Mouse (Mus musculus) adrenal gland, postnatal 10 days (tissue): ENCODE data around the gene Olfr572. TPM values are rescaled to one million over a fixed set of nuclear protein-coding genes. Genes with fewer than 3 reads are reported as not detected.
A peak's percentile ranks its signal among the peaks of the same experiment; 100 is the strongest.

Source experiments
- DNase-seq: peaks from one replicate; pipeline ENCODE4 v3.0.0; 2021; ENCODE audit warnings: mixed read lengths
- long read RNA-seq, 2 experiments: library from polyadenylated mRNA; stranded (forward); transcript quantifications; one replicate each; pipeline ENCODE4 v2.0.0; 2021
- total RNA-seq, 2 experiments: library from RNA; stranded (reverse); gene quantifications; 2 replicates each; pipeline ENCODE4 v1.2.3; 2021

The Olfr572 gene
- not detected for total RNA-seq
- long read RNA-seq, experiment 1: 0 reads
- long read RNA-seq, experiment 2: 0 reads

DNA sequence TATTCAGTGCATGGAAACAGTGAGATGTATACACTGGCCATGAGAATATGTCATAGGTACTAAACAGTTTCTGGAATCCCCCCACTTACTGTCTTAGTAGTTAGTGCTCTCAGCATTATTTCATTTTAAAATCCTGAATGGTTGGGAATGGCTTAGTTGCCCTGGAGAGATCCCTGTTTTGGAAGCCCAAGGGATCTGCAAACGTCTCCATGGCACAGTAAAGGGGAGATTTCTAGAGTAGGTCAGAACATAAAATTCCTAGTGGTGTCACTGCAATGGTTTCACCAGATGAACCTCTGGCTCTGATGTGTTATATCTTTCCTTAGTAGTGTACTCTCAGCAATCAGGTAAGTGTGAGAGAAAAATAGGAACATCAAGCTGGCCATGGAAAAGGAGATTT lies at the start of gene Olfr572:
Gene Olfr572 (plus strand): TSS at position 301 of the 400 bp plus-strand sequence.
- no peak for DNase-seq

- DNase-seq: no peak
Observed at GRCm38 (mm10) chr7:102876822-102877221, 47.4 kb upstream of the Olfr572 start, which contains the start of gene Olfr568. Olfr568 (plus strand) TSS chr7:102877122.

- no peak for DNase-seq
Observed at GRCm38 (mm10) chr7:102890782-102891181, 33.4 kb upstream of the Olfr572 start, which contains the start of gene Olfr569. Olfr569 (minus strand) TSS chr7:102890882.

DNA sequence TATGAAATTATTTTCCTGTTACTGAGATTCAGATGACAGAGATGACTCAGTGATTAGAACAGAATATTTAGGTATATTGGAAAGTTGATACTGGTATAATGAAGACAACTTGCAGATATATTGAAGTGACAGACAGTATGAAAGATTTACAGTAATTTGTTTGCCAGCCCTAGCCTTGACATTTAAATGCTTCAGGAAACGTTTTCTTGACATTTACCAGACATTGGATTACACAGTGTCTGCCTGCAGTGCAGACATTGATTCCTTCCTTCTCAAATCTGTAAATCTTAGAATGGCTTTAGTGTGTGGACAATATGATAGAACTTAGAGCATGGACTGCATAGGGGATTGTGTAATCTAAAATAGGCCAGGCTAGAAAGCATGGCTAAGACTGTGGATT lies 8.9 kb upstream of the Olfr572 start:
- no peak for DNase-seq

- no peak for DNase-seq
Observed at GRCm38 (mm10) chr7:102916405-102916804, 7.8 kb upstream of the Olfr572 start.

- DNase-seq: no peak
Observed at GRCm38 (mm10) chr7:102917032-102917875, 7.0 kb upstream of the Olfr572 start, which contains the start of gene Olfr571. Olfr571 (minus strand) TSS chr7:102917536.

GRCm38 (mm10) chr7:102919632-102920031 lies 4.6 kb upstream of the Olfr572 start:
- DNase-seq: peak; percentile 31

- no peak for DNase-seq
Observed at GRCm38 (mm10) chr7:102927105-102927504, 2.9 kb downstream of the Olfr572 start.

DNA sequence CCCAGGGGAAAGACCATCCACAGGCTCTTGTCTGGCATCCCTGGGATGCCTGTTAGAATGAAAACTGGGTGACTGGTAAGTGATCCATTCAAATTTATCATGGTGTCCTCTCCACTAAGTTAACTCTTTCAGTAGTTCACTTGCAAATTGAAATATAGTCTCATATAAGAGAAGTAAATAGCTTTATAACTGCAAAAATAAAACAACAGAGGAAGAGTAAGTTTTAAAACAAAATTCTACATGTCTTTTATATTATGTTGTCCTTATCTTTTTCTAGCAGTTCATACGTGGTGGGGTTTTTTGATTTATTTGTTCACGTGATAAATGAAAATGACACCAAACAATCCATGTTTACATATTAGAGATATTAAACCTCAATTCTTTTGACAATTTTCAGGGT lies 18.3 kb downstream of the Olfr572 start, which contains the start of gene Olfr573-ps1:
Gene Olfr573-ps1 (minus strand): TSS at position 101 of the 400 bp plus-strand sequence.
- no peak for DNase-seq

- DNase-seq: no peak
Observed at GRCm38 (mm10) chr7:102943417-102943816, 19.2 kb downstream of the Olfr572 start.

- DNase-seq: no peak
Observed at GRCm38 (mm10) chr7:102948167-102948566, 24.0 kb downstream of the Olfr572 start, which contains the start of gene Olfr574. Olfr574 (plus strand) TSS chr7:102948467.

DNA sequence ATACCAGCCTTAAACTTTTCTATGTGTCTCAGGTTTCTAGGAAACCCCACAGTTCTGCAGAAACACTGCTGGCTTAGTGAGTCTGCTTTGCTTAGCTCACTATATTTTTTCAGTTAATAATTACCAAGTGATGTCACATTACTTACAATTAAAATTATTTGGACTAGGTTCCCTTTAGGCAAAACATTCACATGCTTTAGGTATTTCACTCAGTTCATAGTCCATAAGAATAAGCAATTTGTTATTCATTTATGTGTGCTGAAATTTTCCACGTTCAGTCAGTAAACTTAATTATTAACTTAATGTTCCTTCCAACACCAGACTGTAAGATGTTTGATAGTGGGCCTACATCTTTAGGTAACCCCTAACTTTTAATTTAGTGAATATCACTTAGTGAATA lies 26.5 kb downstream of the Olfr572 start:
- DNase-seq: no peak

GRCm38 (mm10) chr7:102958137-102958536 lies 33.9 kb downstream of the Olfr572 start:
- no peak for DNase-seq

DNA sequence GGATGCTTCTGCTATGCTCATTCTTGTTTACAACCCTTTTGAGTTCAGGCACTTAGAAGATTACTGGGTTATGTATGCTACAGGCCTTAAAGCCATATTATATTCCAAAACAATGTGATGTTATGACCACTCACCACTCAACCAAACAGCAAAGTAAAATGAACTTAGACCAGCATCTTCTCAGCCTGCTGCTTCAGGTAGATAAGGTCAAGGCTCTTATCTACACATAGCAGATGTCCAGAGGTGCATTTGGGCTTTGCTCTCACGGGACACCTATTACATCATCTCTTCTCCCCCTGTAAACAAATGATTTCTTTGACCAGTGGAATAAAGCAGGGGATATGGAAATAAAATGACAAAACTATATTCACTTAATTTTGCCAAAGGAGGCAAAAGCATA lies 34.4 kb downstream of the Olfr572 start, which contains the start of gene Olfr575:
Gene Olfr575 (minus strand): TSS at position 183 of the 400 bp plus-strand sequence.
- DNase-seq: no peak

DNA sequence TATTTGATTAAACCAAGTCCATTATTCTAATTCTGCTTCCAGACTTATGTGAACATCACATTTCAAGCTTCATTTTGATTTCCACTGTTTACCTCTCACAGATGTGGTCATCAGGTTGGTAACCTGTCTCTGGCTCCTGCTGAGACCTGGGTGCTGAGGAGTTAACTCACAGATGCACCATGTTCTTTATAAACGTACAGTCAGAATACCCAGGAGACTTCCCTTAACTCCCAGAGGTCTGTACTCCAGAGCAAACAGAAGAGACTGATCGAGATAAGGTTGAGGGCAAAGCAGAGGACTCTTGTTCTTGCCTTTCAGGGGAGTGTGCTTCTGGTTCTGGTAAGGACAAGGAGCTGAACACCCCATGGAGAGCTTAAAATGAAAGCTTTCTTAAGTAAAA lies 38.2 kb downstream of the Olfr572 start, which contains the start of gene Olfr576:
Gene Olfr576 (plus strand): TSS at position 301 of the 400 bp plus-strand sequence.
- no peak for DNase-seq

- DNase-seq: no peak
Observed at GRCm38 (mm10) chr7:102974399-102974798, 50.2 kb downstream of the Olfr572 start.

DNA sequence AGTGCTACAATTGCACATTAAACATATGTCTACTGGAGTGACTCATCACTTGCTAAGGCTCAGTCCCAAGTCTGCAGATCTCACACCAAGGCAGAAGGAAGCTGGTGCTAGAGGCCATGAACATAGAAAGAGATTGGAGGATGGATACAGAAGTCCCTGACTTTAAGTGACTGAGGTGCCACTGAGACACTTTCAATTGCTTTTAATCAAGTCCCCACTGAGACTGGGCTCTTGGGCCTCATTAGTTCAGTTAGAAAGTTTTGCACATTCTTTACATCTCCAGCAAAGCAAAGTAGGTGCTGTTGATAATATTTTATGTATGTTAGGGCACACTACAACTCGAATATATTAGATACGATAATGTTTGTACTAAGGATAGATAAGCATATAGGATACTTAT lies 51.6 kb downstream of the Olfr572 start, which contains the start of gene Olfr577:
Gene Olfr577 (minus strand): TSS at position 101 of the 400 bp plus-strand sequence.
- no peak for DNase-seq

Other genes starting within 250 kb of the Olfr572 start
- gene Trim68, start 237.1 kb upstream of the Olfr572 start, total RNA-seq: 10 to 100 TPM in 1 of 2 experiments, 1 to 10 TPM in 1; 6.1 to 14.3 TPM
- gene Olfr557, start 228.5 kb upstream of the Olfr572 start, total RNA-seq: not detected
- 1 to 10 TPM; 1.4 to 2.6 TPM for gene Olfr558, start 222.2 kb upstream of the Olfr572 start, total RNA-seq
- gene Olfr33, start 205.3 kb upstream of the Olfr572 start, total RNA-seq: not detected
- gene Olfr559, start 196.9 kb upstream of the Olfr572 start, total RNA-seq: not detected
- not detected for gene Olfr560, start 165.0 kb upstream of the Olfr572 start, total RNA-seq
- 1 to 10 TPM; 1.5 to 2.6 TPM for gene Olfr78, start 164.9 kb upstream of the Olfr572 start, total RNA-seq
- not detected for gene Olfr561, start 153.2 kb upstream of the Olfr572 start, total RNA-seq
- not detected for gene Olfr564, start 120.9 kb upstream of the Olfr572 start, total RNA-seq
- not detected for gene Olfr566, start 65.6 kb upstream of the Olfr572 start, total RNA-seq
- not detected for gene Olfr568, start 47.3 kb upstream of the Olfr572 start, total RNA-seq
- not detected for gene Olfr569, start 33.5 kb upstream of the Olfr572 start, total RNA-seq
- gene Olfr570, start 29.8 kb upstream of the Olfr572 start, total RNA-seq: not detected
- not detected for gene Olfr571, start 6.9 kb upstream of the Olfr572 start, total RNA-seq
- not detected for gene Olfr573-ps1, start 18.2 kb downstream of the Olfr572 start, total RNA-seq
- gene Olfr574, start 24.1 kb downstream of the Olfr572 start, total RNA-seq: not detected
- not detected for gene Olfr575, start 34.4 kb downstream of the Olfr572 start, total RNA-seq
- not detected for gene Olfr576, start 38.3 kb downstream of the Olfr572 start, total RNA-seq
- gene Olfr577, start 51.5 kb downstream of the Olfr572 start, total RNA-seq: not detected
- not detected for gene Olfr578, start 64.9 kb downstream of the Olfr572 start, total RNA-seq
- not detected for gene Olfr582, start 113.6 kb downstream of the Olfr572 start, total RNA-seq
- gene Olfr583, start 126.9 kb downstream of the Olfr572 start, total RNA-seq: not detected
- not detected for gene Olfr584, start 157.5 kb downstream of the Olfr572 start, total RNA-seq
- gene Olfr585, start 173.3 kb downstream of the Olfr572 start, total RNA-seq: not detected
- not detected for gene Olfr586, start 201.2 kb downstream of the Olfr572 start, total RNA-seq
- not detected for gene Olfr588-ps1, start 216.5 kb downstream of the Olfr572 start, total RNA-seq
- gene Olfr589, start 231.9 kb downstream of the Olfr572 start, total RNA-seq: not detected